Mouse (Mus musculus) kidney, embryonic 14.5 days (tissue): ENCODE measurements around the gene Fbxo31. TPM values are rescaled to one million over a fixed set of nuclear protein-coding genes. Genes with fewer than 3 reads are reported as not detected.
A peak's percentile ranks its signal among the peaks of the same experiment; 100 is the strongest.
"Not testable (repeated sequence)": the region's sequence is repeated elsewhere in the genome, so short reads cannot be mapped to it uniquely, and the experiment has no call there.

Source experiments
- ATAC-seq: fragments of 200-750 bp; cut with Nextera tagmentation; 2 replicates; pipeline ENCODE4 v1.8.0; 2017; ENCODE audit warnings: moderate number of reproducible peaks, mild to moderate bottlenecking, moderate TSS enrichment, moderate library complexity; ENCODE audit not compliant: low FRiP score, low TSS enrichment
- H3K27ac ChIP-seq: fragments of 300-500 bp; sonication (generic); 2 replicates; pipeline ENCODE4 v1.5.1; 2014; ENCODE audit warnings: low read depth, mild to moderate bottlenecking, low read length, moderate library complexity, mixed read lengths
- H3K27me3 ChIP-seq: fragments of 300-500 bp; sonication (generic); 2 replicates; pipeline ENCODE4 v1.6.1; 2014; ENCODE audit warnings: mild to moderate bottlenecking, low read length; ENCODE audit not compliant: control insufficient read depth, insufficient read depth
- H3K36me3 ChIP-seq: fragments of 300-500 bp; sonication (generic); 2 replicates; pipeline ENCODE4 v1.6.1; 2014; ENCODE audit warnings: low read length, mixed read lengths; ENCODE audit not compliant: control insufficient read depth, insufficient read depth
- H3K4me1 ChIP-seq: fragments of 300-500 bp; sonication (generic); 2 replicates; pipeline ENCODE4 v1.6.1; 2014; ENCODE audit warnings: low read length, mixed read lengths; ENCODE audit not compliant: control insufficient read depth, insufficient read depth
- H3K4me2 ChIP-seq: fragments of 300-500 bp; sonication (generic); replicated peaks from 2 replicates; pipeline ENCODE4 v1.6.1; 2014; ENCODE audit warnings: low read depth, mild to moderate bottlenecking, low read length
- H3K4me3 ChIP-seq: fragments of 300-500 bp; sonication (generic); 2 replicates; pipeline ENCODE4 v1.5.1; 2014; ENCODE audit warnings: mild to moderate bottlenecking, low read length
- H3K9ac ChIP-seq: fragments of 300-500 bp; sonication (generic); 2 replicates; pipeline ENCODE4 v1.6.1; 2014; ENCODE audit warnings: low read depth, mild to moderate bottlenecking, low read length, moderate library complexity
- H3K9me3 ChIP-seq: fragments of 300-500 bp; sonication (generic); 2 replicates; pipeline ENCODE4 v1.6.1; 2016; ENCODE audit warnings: low read length; ENCODE audit not compliant: control insufficient read depth
- WGBS: fragments of 180-500 bp; shearing (Covaris S2); extraction: QIAGEN DNeasy Blood & Tissue Kit; methylation state at CpG from one replicate; pipeline ENCODE4 v1.1.7; 2014; 5-methylcytosine and 5-hydroxymethylcytosine counted together
- polyA plus RNA-seq: library from polyadenylated mRNA; unstranded; fragments of >200 nt; fragmentation: Nextera tagmentation; extraction: Ambion mirVana; gene quantifications from 2 replicates; pipeline ENCODE4 v1.2.1, GENCODE M21; 2014

Fbxo31 gene
- polyA plus RNA-seq, 1 experiment from 2014 or later = 17.0 TPM

DNA sequence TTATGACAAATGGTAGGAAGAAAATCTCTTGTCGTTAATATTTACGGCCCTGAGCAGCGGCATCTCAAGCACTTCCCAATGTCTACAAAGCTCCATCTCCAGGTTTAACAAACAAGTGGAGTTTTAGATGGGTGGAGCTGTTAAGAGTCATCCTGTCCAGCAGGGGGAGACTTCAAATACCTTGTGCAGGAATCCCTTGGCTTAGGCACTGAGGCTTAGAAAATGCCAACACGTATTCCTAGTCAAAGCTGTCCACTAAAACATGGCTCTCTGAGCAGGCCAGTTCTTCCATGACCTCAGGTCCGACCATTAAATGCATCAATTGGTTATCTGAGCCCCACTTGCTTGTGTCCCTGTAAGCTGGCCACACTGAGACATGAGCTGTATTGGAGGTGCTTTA is 29.1 kb upstream of the Fbxo31 start:
- no peaks in the 10 kb centered on the region for H3K9me3 ChIP-seq
- WGBS = 84% methylated on average over 5 of the region's 5 CpGs
- no peak overlapping the region for H3K4me3 ChIP-seq
- H3K4me1 ChIP-seq = no peaks in the 10 kb centered on the region
- H3K27me3 ChIP-seq = no peaks in the 10 kb centered on the region
- no peak overlapping the region for H3K9ac ChIP-seq
- H3K27ac ChIP-seq = no peak overlapping the region
- no peak overlapping the region for H3K4me2 ChIP-seq
- ATAC-seq = no peak
- H3K36me3 ChIP-seq = peaks cover 80% of the 10 kb centered on the region

DNA sequence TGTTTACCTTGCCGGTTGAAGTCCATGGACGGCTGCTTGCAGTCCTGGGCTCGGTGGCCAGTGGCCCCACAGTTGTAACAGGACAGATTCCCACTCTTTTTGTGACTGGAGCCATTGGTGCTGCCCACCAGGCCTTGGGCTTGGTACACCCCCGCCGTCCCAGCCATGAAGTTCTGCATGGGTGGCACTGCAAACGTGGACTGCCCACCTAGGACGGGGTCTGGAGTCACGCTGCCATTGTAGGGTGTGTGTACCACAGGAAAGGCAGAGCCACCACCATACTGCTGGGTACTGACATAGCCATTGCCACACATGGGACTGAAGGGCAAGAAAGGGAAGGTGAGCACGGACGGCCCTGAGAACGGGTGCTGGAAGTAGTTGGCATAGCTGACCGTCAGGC is 25.2 kb upstream of the Fbxo31 start:
- Histone ChIP-seq H3K4me3 (no peak overlapping the region), H3K27ac (no peak overlapping the region), H3K36me3 (peaks cover 88% of the 10 kb centered on the region), H3K4me1 (no peaks in the 10 kb centered on the region), H3K9me3 (no peaks in the 10 kb centered on the region), H3K27me3 (no peaks in the 10 kb centered on the region), H3K9ac (no peak overlapping the region), H3K4me2 (no peak overlapping the region)
- ATAC-seq = no peak
- 94% methylated on average over 12 of the region's 12 CpGs for WGBS

DNA sequence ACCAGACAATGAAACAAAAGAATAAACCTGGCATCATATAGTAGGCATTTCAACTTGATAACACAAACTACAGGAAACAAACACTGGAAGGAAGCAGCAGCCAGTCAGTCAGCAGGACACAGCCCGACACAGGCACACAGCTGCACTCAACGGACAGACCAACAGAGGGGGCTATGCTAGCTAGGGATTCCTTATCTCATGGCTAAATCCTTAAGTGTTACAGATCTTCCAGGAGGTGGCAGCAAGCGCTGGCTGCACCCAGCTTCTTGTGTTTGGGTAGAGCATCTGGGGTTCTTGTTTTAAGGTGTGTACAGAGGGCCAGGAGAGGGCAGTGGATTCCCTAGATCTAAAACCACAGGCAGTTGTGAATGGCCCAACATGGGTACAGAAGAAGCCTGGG is 24.3 kb upstream of the Fbxo31 start:
- no peak overlapping the region for H3K4me3 ChIP-seq
- H3K4me1 ChIP-seq = no peaks in the 10 kb centered on the region
- no peak overlapping the region for H3K27ac ChIP-seq
- H3K9ac ChIP-seq = no peak overlapping the region
- peaks cover 85% of the 10 kb centered on the region for H3K36me3 ChIP-seq
- 37% methylated on average over 3 of the region's 3 CpGs for WGBS
- no peaks in the 10 kb centered on the region for H3K9me3 ChIP-seq
- H3K27me3 ChIP-seq = no peaks in the 10 kb centered on the region
- ATAC-seq = 0 out of 2 replicates have a peak, but pooled peaks have one; percentile 39
- H3K4me2 ChIP-seq = no peak overlapping the region

DNA sequence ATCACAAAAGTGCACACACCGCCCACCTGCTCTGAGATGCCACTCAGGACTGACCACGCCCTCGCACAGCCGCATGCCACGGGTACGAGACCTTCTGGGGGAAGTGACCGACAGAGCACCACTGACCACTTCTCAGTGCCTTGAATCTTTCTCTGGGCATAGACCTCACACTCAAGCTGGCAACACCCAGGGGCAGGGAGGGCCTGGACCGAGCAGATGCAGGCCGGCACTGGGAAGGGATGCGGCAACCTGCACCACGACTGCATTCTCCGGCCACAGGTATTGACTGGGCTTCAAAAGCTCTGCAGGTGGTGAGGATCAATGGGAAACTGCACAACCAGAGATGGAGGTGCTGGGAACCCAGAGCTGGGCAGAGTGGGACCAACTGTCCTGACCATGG is 23.8 kb upstream of the Fbxo31 start:
- H3K27ac ChIP-seq = no peak overlapping the region
- no peak for ATAC-seq
- no peaks in the 10 kb centered on the region for H3K4me1 ChIP-seq
- peaks cover 85% of the 10 kb centered on the region for H3K36me3 ChIP-seq
- no peak overlapping the region for H3K9ac ChIP-seq
- H3K4me3 ChIP-seq = no peak overlapping the region
- no peaks in the 10 kb centered on the region for H3K9me3 ChIP-seq
- H3K27me3 ChIP-seq = no peaks in the 10 kb centered on the region
- no peak overlapping the region for H3K4me2 ChIP-seq
- WGBS = 97% methylated on average over 12 of the region's 12 CpGs

DNA sequence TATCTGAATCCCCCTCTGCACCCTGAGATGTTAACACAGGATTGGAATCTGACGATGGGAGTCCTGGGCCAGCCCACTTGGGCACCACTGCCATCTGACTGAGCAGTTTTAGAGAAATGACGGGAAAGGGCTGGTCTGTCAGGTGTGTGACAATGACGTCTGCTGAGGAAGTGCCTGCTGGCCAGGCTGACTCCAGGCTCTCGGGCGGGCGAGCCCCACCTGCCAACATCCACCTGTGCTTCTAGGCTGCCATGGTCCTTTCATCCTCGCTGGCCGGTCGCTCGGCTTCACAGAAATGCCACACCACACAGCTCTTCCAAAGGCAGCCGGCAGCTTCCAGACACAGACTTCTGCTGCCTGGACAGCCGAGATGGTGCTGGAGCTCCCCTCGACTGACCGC is 21.2 kb upstream of the Fbxo31 start:
- H3K9ac ChIP-seq = no peak overlapping the region
- H3K4me1 ChIP-seq = no peaks in the 10 kb centered on the region
- H3K36me3 ChIP-seq = peaks cover 73% of the 10 kb centered on the region
- no peak overlapping the region for H3K4me3 ChIP-seq
- no peak overlapping the region for H3K4me2 ChIP-seq
- no peak for ATAC-seq
- 84% methylated on average over 14 of the region's 14 CpGs for WGBS
- H3K27ac ChIP-seq = no peak overlapping the region
- H3K9me3 ChIP-seq = no peaks in the 10 kb centered on the region
- H3K27me3 ChIP-seq = no peaks in the 10 kb centered on the region

DNA sequence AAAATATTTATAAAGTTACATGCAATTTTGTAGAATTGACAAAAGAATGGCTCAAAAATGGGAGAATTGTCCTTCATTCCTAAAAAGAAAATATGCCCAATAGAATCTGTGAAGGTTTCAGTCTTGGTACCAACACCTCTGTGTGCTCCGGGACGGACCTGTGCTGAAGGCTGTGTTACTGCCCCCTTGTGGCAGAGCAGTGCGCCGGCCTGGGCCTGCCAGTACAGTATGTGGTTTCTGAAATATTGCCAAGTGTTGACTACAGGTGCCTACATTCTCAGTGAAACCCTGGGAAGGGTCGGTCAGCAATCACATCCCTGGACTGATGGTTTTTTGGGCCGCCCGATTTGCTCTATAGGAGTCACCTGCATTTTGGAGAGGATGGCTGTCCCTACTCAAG is 20.3 kb upstream of the Fbxo31 start:
- Histone ChIP-seq H3K4me1 (no peaks in the 10 kb centered on the region), H3K4me2 (no peak overlapping the region), H3K27ac (no peak overlapping the region), H3K9ac (no peak overlapping the region), H3K4me3 (no peak overlapping the region), H3K27me3 (no peaks in the 10 kb centered on the region), H3K9me3 (no peaks in the 10 kb centered on the region), H3K36me3 (peaks cover 73% of the 10 kb centered on the region)
- WGBS = 39% methylated on average over 7 of the region's 7 CpGs
- peak; percentile 75; the same call in 1 of the 2 replicates for ATAC-seq

DNA sequence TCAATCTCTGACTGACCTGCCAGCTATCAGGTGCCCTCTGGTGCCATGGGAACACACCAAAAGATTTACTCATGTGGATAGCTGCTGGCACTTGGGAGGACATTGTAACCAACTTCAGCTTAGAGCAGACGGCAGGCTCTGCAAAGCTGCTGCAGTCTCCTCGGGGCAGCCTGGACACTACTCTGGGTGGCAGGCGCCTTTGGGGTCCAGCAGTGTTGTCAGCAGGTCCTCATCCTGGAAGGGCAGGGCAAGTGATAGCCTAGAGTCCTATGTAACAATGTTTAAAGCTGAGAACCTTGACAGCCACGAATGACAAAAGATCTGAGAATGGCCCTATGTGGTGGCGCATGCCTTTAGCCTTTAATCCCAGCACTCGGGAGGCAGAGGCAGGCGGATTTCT is 19.6 kb upstream of the Fbxo31 start:
- Histone ChIP-seq H3K4me1 (no peaks in the 10 kb centered on the region), H3K4me2 (no peak overlapping the region), H3K9me3 (no peaks in the 10 kb centered on the region), H3K9ac (no peak overlapping the region), H3K4me3 (no peak overlapping the region), H3K36me3 (peaks cover 76% of the 10 kb centered on the region), H3K27me3 (no peaks in the 10 kb centered on the region), H3K27ac (no peak overlapping the region)
- ATAC-seq = no peak
- WGBS = 88% methylated on average over 7 of the region's 7 CpGs

DNA sequence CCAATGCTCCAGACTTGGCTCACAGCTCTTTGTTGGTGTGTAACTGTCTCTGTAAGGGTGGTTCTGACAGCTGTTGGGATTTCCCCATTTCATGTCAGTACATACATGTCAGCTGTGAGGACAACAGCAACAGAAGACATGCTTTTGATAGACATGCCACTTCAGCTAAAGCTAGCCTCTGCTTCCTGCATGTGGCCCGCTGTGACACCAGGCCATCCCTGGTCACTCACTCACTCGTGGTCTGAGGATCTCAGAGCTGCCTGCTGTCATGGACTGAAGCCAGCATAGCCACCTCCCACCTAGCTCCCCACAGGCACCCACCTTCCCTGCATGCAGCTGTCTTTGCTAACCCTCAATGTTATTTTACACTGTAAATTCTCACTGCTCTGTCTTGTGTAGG is 18.9 kb upstream of the Fbxo31 start:
- H3K4me3 ChIP-seq, H3K27ac ChIP-seq, H3K27me3 ChIP-seq, ATAC-seq, H3K9ac ChIP-seq, H3K9me3 ChIP-seq, H3K4me1 ChIP-seq, H3K4me2 ChIP-seq: not testable (repeated sequence)
- WGBS = 79% methylated on average over 2 of the region's 2 CpGs
- H3K36me3 ChIP-seq = peaks cover 70% of the 10 kb centered on the region

DNA sequence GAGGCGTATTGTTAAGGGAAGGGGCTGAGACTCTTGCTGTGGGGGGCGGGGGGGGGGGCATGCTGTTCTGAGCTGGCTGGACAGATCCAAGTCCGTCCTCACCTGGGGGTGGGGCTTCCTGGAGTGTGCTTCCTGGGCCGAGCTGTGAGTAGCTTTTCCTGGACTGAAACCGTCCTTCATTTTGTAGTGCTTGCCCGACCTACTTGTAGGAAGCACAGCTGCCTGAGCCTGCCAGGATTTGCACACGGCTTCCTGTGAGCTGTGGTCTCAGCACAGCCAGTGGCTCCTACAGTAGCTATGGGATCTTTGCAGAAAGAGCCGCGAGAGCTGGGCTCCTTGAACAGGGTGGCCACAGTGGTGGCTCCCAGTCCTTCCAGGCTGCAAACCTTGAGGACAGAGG is 15.4 kb upstream of the Fbxo31 start:
- Histone ChIP-seq H3K9me3 (no peaks in the 10 kb centered on the region), H3K4me3 (no peak overlapping the region), H3K9ac (no peak overlapping the region), H3K4me1 (peaks cover 13% of the 10 kb centered on the region), H3K36me3 (peaks cover 39% of the 10 kb centered on the region), H3K4me2 (no peak overlapping the region), H3K27me3 (no peaks in the 10 kb centered on the region), H3K27ac (no peak overlapping the region)
- no peak for ATAC-seq
- 84% methylated on average over 9 of the region's 9 CpGs for WGBS

DNA sequence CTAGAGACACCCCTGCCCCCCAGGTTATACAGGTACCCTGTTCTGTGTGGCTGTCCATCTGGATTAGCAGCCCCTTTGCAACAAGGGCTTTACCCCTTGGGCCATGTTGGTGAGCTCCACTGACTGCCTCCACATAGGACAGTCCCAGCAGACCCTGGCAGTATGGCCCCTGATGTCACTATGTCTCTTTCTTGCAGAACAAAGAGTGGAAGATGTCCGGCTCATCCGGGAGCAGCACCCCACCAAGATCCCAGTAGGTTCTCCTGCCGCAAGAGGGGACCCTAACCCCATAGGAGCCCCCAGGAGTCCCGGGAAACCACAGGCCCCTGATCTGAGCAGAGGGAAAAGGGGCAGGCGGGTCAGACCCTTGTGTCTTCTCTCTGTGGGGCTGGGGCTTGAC is 14.7 kb upstream of the Fbxo31 start:
- ATAC-seq = no peak
- WGBS = 90% methylated on average over 5 of the region's 5 CpGs
- Histone ChIP-seq H3K36me3 (peaks cover 38% of the 10 kb centered on the region), H3K4me2 (no peak overlapping the region), H3K4me1 (peaks cover 13% of the 10 kb centered on the region), H3K27me3 (no peaks in the 10 kb centered on the region), H3K9ac (no peak overlapping the region), H3K27ac (no peak overlapping the region), H3K9me3 (no peaks in the 10 kb centered on the region), H3K4me3 (no peak overlapping the region)
